Mouse (Mus musculus) heart, postnatal 0 days (tissue): ENCODE data around the gene Insc.

Experiments
- CTCF ChIP-seq: IDR thresholded peaks from 2 replicates; pipeline ENCODE4 v1.5.1; 2016; ENCODE audit warnings: antibody characterized with exemption, control low read depth, low read depth
- EP300 ChIP-seq: IDR thresholded peaks from 2 replicates; pipeline ENCODE4 v1.6.1; 2016; ENCODE audit warnings: antibody characterized with exemption, low read depth

GRCm38 (mm10) chr7:114762660-114763059 lies 19.2 kb downstream of the Insc start:
- no peak for TF ChIP-seq CTCF
- TF ChIP-seq EP300: no peak
